Mouse (Mus musculus) adrenal gland, adult (tissue): ENCODE data around the gene Grem2.

ENCODE experiments used
- DNase-seq, 2 experiments: peaks; one replicate each; pipeline ENCODE4 v3.0.0; 2022 to 2023; ENCODE audit warnings: low spot score in 1 of 2; ENCODE audit not compliant: inconsistent age in 2 of 2

The Grem2 gene

GRCm38 (mm10) chr1:174788617-174789016 is 133.0 kb downstream of the Grem2 start:
- DNase-seq, result no peak
